Comparison of ENCODE assay signal across 10 mouse cellular contexts in the genomic region with DNA sequence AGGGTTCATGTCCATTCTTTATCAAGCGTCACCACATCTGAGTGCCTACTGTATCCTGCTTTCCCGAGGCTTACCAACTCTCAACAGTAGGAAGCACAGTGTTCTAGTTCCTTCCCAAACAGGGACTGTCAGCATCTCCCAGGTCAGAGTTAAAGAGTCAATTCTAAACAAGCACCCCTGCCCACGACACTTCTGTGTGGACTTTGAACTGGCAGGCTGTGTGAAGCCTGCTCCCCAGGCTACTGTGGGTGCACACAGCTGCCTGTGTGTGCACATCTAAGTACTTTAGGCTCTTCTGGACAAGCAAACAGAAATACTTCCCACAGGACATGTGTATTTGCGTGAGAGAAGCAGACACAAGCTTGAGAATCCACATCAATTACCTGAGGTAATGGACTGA. TPM values are rescaled to one million over a fixed set of nuclear protein-coding genes. Genes with fewer than 3 reads are reported as not detected.
A peak's percentile ranks its signal among the peaks of the same experiment; 100 is the strongest.
DNase-seq lines count a peak whose midpoint lies in the region; ATAC-seq and TF ChIP-seq lines count a peak whose summit lies in the region.
"Had no signal": no experiment of that assay in that cellular context is flagged by ENCODE, and none has a peak within 500 bp of the region (broad histone marks: within the 10 kb centered on the region; RNA-seq: fewer than 3 reads in every experiment).

No protein-coding gene starts in this region.

- intact Hi-C loops in heart, postnatal 36 days (cut with DNase I) = no loop called here

- no peak for TF ChIP-seq EP300 in heart, postnatal 0 days (IDR thresholded peaks at IDR 0.05; ENCODE audit: low read depth)

- H3K9me3 ChIP-seq in heart, postnatal 0 days (replicated peaks; ENCODE audit: control insufficient read depth, low read length) = no peaks in the 10 kb centered on the region
- no peaks in the 10 kb centered on the region for H3K9me3 ChIP-seq in ES-E14 (ENCODE audit: control insufficient read depth, insufficient read depth, low read depth, low read length)
- no peaks in the 10 kb centered on the region for H3K9me3 ChIP-seq in hindbrain, embryonic 16.5 days (ENCODE audit: control insufficient read depth, low read length)
- H3K9me3 ChIP-seq in liver, embryonic 12.5 days (replicated peaks) = no peaks in the 10 kb centered on the region

- ATAC-seq in heart, postnatal 0 days (ENCODE audit: insufficient read depth, low read depth) = no peak
- no peak for ATAC-seq in hindbrain, embryonic 16.5 days
- ATAC-seq in liver, embryonic 12.5 days = no peak

- H3K4me2 ChIP-seq in heart, postnatal 0 days (ENCODE audit: low read depth, low read length) = peak overlapping the region; percentile 7; the same call in 1 of the 2 replicates
- no peak overlapping the region for H3K4me2 ChIP-seq in hindbrain, embryonic 16.5 days (ENCODE audit: low read length)
- H3K4me2 ChIP-seq in liver, embryonic 12.5 days = no peak overlapping the region

- H3K27ac ChIP-seq in heart, postnatal 0 days (ENCODE audit: low read depth) = peak overlapping the region; percentile 97
- peak overlapping the region; percentile 42; the same call in 1 of the 2 replicates for H3K27ac ChIP-seq in ES-E14 (ENCODE audit: insufficient read depth, low read depth, low read length, poor library complexity, severe bottlenecking)
- H3K27ac ChIP-seq in hindbrain, embryonic 16.5 days (ENCODE audit: low read depth, low read length) = peak overlapping the region; percentile 21
- H3K27ac ChIP-seq in liver, embryonic 12.5 days = peak overlapping the region; percentile 55

- no peak overlapping the region for H3K4me3 ChIP-seq in heart, postnatal 0 days (ENCODE audit: low read depth, low read length)
- H3K4me3 ChIP-seq in ES-E14 (ENCODE audit: insufficient read depth in 1 of 2, low read depth in 1 of 2, low read length in 2 of 2, poor library complexity in 1 of 2, severe bottlenecking in 1 of 2) = no peak overlapping the region
- H3K4me3 ChIP-seq in hindbrain, embryonic 16.5 days (ENCODE audit: low read length) = no peak overlapping the region
- no peak overlapping the region for H3K4me3 ChIP-seq in liver, embryonic 12.5 days

- H3K36me3 ChIP-seq in heart, postnatal 0 days (replicated peaks; ENCODE audit: control insufficient read depth, insufficient read depth, low read length) = peaks cover 14% of the 10 kb centered on the region; the same call in 1 of the 2 replicates
- H3K36me3 ChIP-seq in ES-E14 (ENCODE audit: control insufficient read depth, insufficient read depth, low read length, poor library complexity, severe bottlenecking) = peaks cover 16% of the 10 kb centered on the region
- H3K36me3 ChIP-seq in hindbrain, embryonic 16.5 days (ENCODE audit: control insufficient read depth, insufficient read depth, low read length) = no peaks in the 10 kb centered on the region
- H3K36me3 ChIP-seq in liver, embryonic 12.5 days = peaks cover 46% of the 10 kb centered on the region

- no peaks in the 10 kb centered on the region for H3K27me3 ChIP-seq in heart, postnatal 0 days (ENCODE audit: control insufficient read depth, insufficient read depth, low read length)
- no peaks in the 10 kb centered on the region for H3K27me3 ChIP-seq in hindbrain, embryonic 16.5 days (replicated peaks; ENCODE audit: control insufficient read depth, insufficient read depth, low read length)
- H3K27me3 ChIP-seq in liver, embryonic 12.5 days (replicated peaks) = no peaks in the 10 kb centered on the region

- TF ChIP-seq CTCF in heart, postnatal 0 days (IDR thresholded peaks at IDR 0.05; ENCODE audit: low read depth) = no peak

- in situ Hi-C loops in ES-E14 (cut with MboI; ENCODE audit: low sequenced_read_pairs in 2 of 2, unreplicated experiment in 2 of 2) = no loop called here

- peaks cover 93% of the 10 kb centered on the region for H3K4me1 ChIP-seq in heart, postnatal 0 days (ENCODE audit: control insufficient read depth, insufficient read depth)
- peaks cover 37 to 56% of the 10 kb centered on the region in 2 experiments for H3K4me1 ChIP-seq in ES-E14 (ENCODE audit: control insufficient read depth in 2 of 2, insufficient read depth in 2 of 2, low read length in 2 of 2, poor library complexity in 1 of 2)
- H3K4me1 ChIP-seq in hindbrain, embryonic 16.5 days (ENCODE audit: control insufficient read depth, insufficient read depth, low read depth, low read length) = peaks cover 4% of the 10 kb centered on the region; the same call in 1 of the 2 replicates
- H3K4me1 ChIP-seq in liver, embryonic 12.5 days = peaks cover 97% of the 10 kb centered on the region

- WGBS in heart, postnatal 0 days = 23% methylated on average over 4 of the region's 4 CpGs
- 80% methylated on average over 4 of the region's 4 CpGs for WGBS in hindbrain, embryonic 16.5 days
- 67% methylated on average over 4 of the region's 4 CpGs for WGBS in liver, embryonic 12.5 days (ENCODE audit: insufficient replicate concordance)

- H3K9ac ChIP-seq in heart, postnatal 0 days (replicated peaks; ENCODE audit: low read depth, low read length) = peak overlapping the region; percentile 22
- no peak overlapping the region for H3K9ac ChIP-seq in ES-E14 (ENCODE audit: insufficient read depth, low read depth, low read length, poor library complexity, severe bottlenecking)
- no peak overlapping the region for H3K9ac ChIP-seq in hindbrain, embryonic 16.5 days (ENCODE audit: low read depth, low read length)
- H3K9ac ChIP-seq in liver, embryonic 12.5 days = no peak overlapping the region

- DNase-seq in heart, postnatal 0 days (ENCODE audit: low spot score) = no peak
- DNase-seq in heart, postnatal 36 days = no peak
- DNase-seq in ES-E14 (ENCODE audit: low read depth, low spot score) (no peak), MN1 (ENCODE audit: low spot score) (no peak)
- no peak for DNase-seq in right cerebral cortex, postnatal 10 days (ENCODE audit: low spot score in 2 of 2)
- DNase-seq in thymus, postnatal 14 days = no peak
- DNase-seq: lung, postnatal 36 days; right cerebral cortex, adult 18-20 months had no signal

TF ChIP-seq in ES-E14, 5 proteins besides CTCF, POLR2A, EP300 and RAD21:
- TF ChIP-seq ZC3H11A (IDR thresholded peaks at IDR 0.05; ENCODE audit: borderline replicate concordance, low read depth, low read length) (no peak), CHD2 (IDR thresholded peaks at IDR 0.05; ENCODE audit: low read depth, low read length) (no peak), ZNF384 (IDR thresholded peaks at IDR 0.05; ENCODE audit: low read depth, low read length) (no peak), MAFK (IDR thresholded peaks at IDR 0.05; ENCODE audit: insufficient read depth, low read depth, low read length) (no peak), HCFC1 (IDR thresholded peaks at IDR 0.05; ENCODE audit: borderline replicate concordance, insufficient read depth, low read length) (no peak)

RNA-seq across cellular contexts. Expression of gene Actn4, which starts 20.6 kb away (rescaled TPM):
- total RNA-seq in heart, postnatal 0 days (2014; rRNA removed; ENCODE audit: low replicate concordance) = 120 and 139 TPM in 2 replicates
- polyA plus RNA-seq in heart, postnatal 0 days (2015; fragmentation: Nextera tagmentation; extraction: Ambion mirVana) = 135 and 171 TPM in 2 replicates
- 10 to 100 TPM; 69.4 to 81.8 TPM for total RNA-seq in heart, postnatal 36 days (2021)
- total RNA-seq in ES-E14 (2012; rRNA removed) = 566 and 627 TPM in 2 replicates
- 146 and 172 TPM in 2 replicates for polyA plus RNA-seq in hindbrain, embryonic 16.5 days (2015; fragmentation: Nextera tagmentation; extraction: Ambion mirVana)
- polyA plus RNA-seq in liver, embryonic 12.5 days (2016; fragmentation: Nextera tagmentation; extraction: Ambion mirVana) = 165 and 166 TPM in 2 replicates

RNA-seq across cellular contexts. Expression of gene Eif3k, which starts 40.1 kb away (rescaled TPM):
- 366 and 476 TPM in 2 replicates for total RNA-seq in heart, postnatal 0 days (2014; rRNA removed; ENCODE audit: low replicate concordance)
- polyA plus RNA-seq in heart, postnatal 0 days (2015; fragmentation: Nextera tagmentation; extraction: Ambion mirVana) = 261 and 264 TPM in 2 replicates
- 100 to 1,000 TPM; 159 to 163 TPM for total RNA-seq in heart, postnatal 36 days (2021)
- total RNA-seq in ES-E14 (2012; rRNA removed) = 474 and 500 TPM in 2 replicates
- polyA plus RNA-seq in hindbrain, embryonic 16.5 days (2015; fragmentation: Nextera tagmentation; extraction: Ambion mirVana) = 282 and 295 TPM in 2 replicates
- 325 and 336 TPM in 2 replicates for polyA plus RNA-seq in liver, embryonic 12.5 days (2016; fragmentation: Nextera tagmentation; extraction: Ambion mirVana)

RNA-seq across cellular contexts. Expression of gene Map4k1, which starts 40.3 kb away (rescaled TPM):
- 0.15 TPM in 1 of 2 replicates, not detected in the other for total RNA-seq in heart, postnatal 0 days (2014; rRNA removed; ENCODE audit: low replicate concordance)
- polyA plus RNA-seq in heart, postnatal 0 days (2015; fragmentation: Nextera tagmentation; extraction: Ambion mirVana) = 1.4 and 1.8 TPM in 2 replicates
- under 1 TPM; 0.61 to 0.81 TPM for total RNA-seq in heart, postnatal 36 days (2021)
- 14.8 and 15.6 TPM in 2 replicates for total RNA-seq in ES-E14 (2012; rRNA removed)
- 10.7 and 13.8 TPM in 2 replicates for polyA plus RNA-seq in hindbrain, embryonic 16.5 days (2015; fragmentation: Nextera tagmentation; extraction: Ambion mirVana)
- polyA plus RNA-seq in liver, embryonic 12.5 days (2016; fragmentation: Nextera tagmentation; extraction: Ambion mirVana) = 33.3 and 35.0 TPM in 2 replicates

Comparison
In these comparisons a context has a peak if more than half of its experiments do, and no peak if none do; other contexts are left out.
1. H3K27ac ChIP-seq: peak in every context shown above with its lines; median percentile 97 in heart, postnatal 0 days; 55 in liver, embryonic 12.5 days; 42 in ES-E14; 21 in hindbrain, embryonic 16.5 days.